12 mouse cellular contexts compared by ENCODE assay signal in genomic region chr6:51193356-51193755, GRCm38 (mm10).
A peak's percentile ranks its signal among the peaks of the same experiment; 100 is the strongest.
DNase-seq lines count a peak whose midpoint lies in the region; ATAC-seq and TF ChIP-seq lines count a peak whose summit lies in the region.
"Had no signal": no experiment of that assay in that cellular context is flagged by ENCODE, and none has a peak within 500 bp of the region (broad histone marks: within the 10 kb centered on the region; RNA-seq: fewer than 3 reads in every experiment).

No protein-coding gene starts in this region.

- 11% methylated on average over 12 of the region's 12 CpGs for WGBS in intestine, embryonic 14.5 days
- 18% methylated on average over 12 of the region's 12 CpGs for WGBS in intestine, postnatal 0 days
- WGBS in limb, embryonic 12.5 days: 20% methylated on average over 12 of the region's 12 CpGs

- H3K4me1 ChIP-seq in intestine, embryonic 14.5 days (replicated peaks; ENCODE audit: control insufficient read depth, insufficient read depth, low read length): no peaks in the 10 kb centered on the region
- 0 out of 2 replicates have a peak, but pooled peaks cover 2% of the 10 kb centered on the region for H3K4me1 ChIP-seq in intestine, postnatal 0 days (replicated peaks; ENCODE audit: control insufficient read depth, insufficient read depth, low read length)
- peaks cover 57% of the 10 kb centered on the region for H3K4me1 ChIP-seq in limb, embryonic 12.5 days (replicated peaks)

- H3K27ac ChIP-seq in intestine, embryonic 14.5 days (ENCODE audit: low read depth): no peak overlapping the region
- H3K27ac ChIP-seq in intestine, postnatal 0 days (ENCODE audit: low read depth, low read length): no peak overlapping the region
- no peak overlapping the region for H3K27ac ChIP-seq in limb, embryonic 12.5 days

- peaks cover 52% of the 10 kb centered on the region for H3K27me3 ChIP-seq in intestine, embryonic 14.5 days (replicated peaks; ENCODE audit: control insufficient read depth, insufficient read depth, low read length)
- H3K27me3 ChIP-seq in intestine, postnatal 0 days (replicated peaks; ENCODE audit: control insufficient read depth, insufficient read depth, low read length): peaks cover 65% of the 10 kb centered on the region
- H3K27me3 ChIP-seq in limb, embryonic 12.5 days: peaks cover 28% of the 10 kb centered on the region; the same call in 1 of the 2 replicates

- 0 out of 2 replicates have a peak, but pooled peaks have one; percentile 64 for ATAC-seq in intestine, embryonic 14.5 days (replicated peaks; ENCODE audit: low FRiP score, low TSS enrichment, low read depth)
- no peak for ATAC-seq in intestine, postnatal 0 days
- no peak for ATAC-seq in limb, embryonic 12.5 days (ENCODE audit: insufficient number of reproducible peaks, insufficient read depth, low FRiP score, low TSS enrichment, low read depth)

- no peak overlapping the region for H3K4me3 ChIP-seq in intestine, embryonic 14.5 days (ENCODE audit: low read depth, low read length)
- no peak overlapping the region for H3K4me3 ChIP-seq in intestine, postnatal 0 days (ENCODE audit: low read depth, low read length)
- no peak overlapping the region for H3K4me3 ChIP-seq in limb, embryonic 12.5 days (replicated peaks)

- no peak for DNase-seq in intestine, embryonic 14.5 days (ENCODE audit: low spot score)
- DNase-seq in ES-CJ7 (ENCODE audit: low read depth, low spot score): peak; percentile 90
- DNase-seq in ZHBTc4 (ENCODE audit: low read depth, low spot score): peak; percentile 93
- no peak for DNase-seq in Muller cell, postnatal 12 days (ENCODE audit: inconsistent ontology term)
- no peak for DNase-seq in ovary, postnatal 10 days (ENCODE audit: low spot score)
- DNase-seq: adrenal gland, postnatal 25 days; cerebellum, adult 2 months; gastrocnemius, postnatal 36 days; kidney, postnatal 10 days; lung, postnatal 14 days had no signal

- H3K4me2 ChIP-seq in intestine, embryonic 14.5 days (ENCODE audit: low read length): 0 out of 2 replicates have a peak overlapping the region, but pooled peaks have one; percentile 9
- no peak overlapping the region for H3K4me2 ChIP-seq in intestine, postnatal 0 days (replicated peaks; ENCODE audit: low read depth)
- H3K4me2 ChIP-seq in limb, embryonic 12.5 days: peak overlapping the region; percentile 42

- no peaks in the 10 kb centered on the region for H3K9me3 ChIP-seq in intestine, embryonic 14.5 days (ENCODE audit: control insufficient read depth, low read length)
- no peaks in the 10 kb centered on the region for H3K9me3 ChIP-seq in intestine, postnatal 0 days (ENCODE audit: control insufficient read depth)
- H3K9me3 ChIP-seq in limb, embryonic 12.5 days: no peaks in the 10 kb centered on the region

- H3K9ac ChIP-seq in intestine, embryonic 14.5 days (ENCODE audit: low read length): no peak overlapping the region
- H3K9ac ChIP-seq in intestine, postnatal 0 days (ENCODE audit: low read depth, low read length): no peak overlapping the region
- H3K9ac ChIP-seq in limb, embryonic 12.5 days (replicated peaks): no peak overlapping the region; the same call in 1 of the 2 replicates

- TF ChIP-seq CTCF in intestine, postnatal 0 days (IDR thresholded peaks at IDR 0.05; ENCODE audit: low read depth): no peak

- H3K36me3 ChIP-seq in intestine, embryonic 14.5 days (ENCODE audit: control insufficient read depth, insufficient read depth, low read length): no peaks in the 10 kb centered on the region
- no peaks in the 10 kb centered on the region for H3K36me3 ChIP-seq in intestine, postnatal 0 days (ENCODE audit: control insufficient read depth, insufficient read depth)
- no peaks in the 10 kb centered on the region for H3K36me3 ChIP-seq in limb, embryonic 12.5 days

Comparison
In these comparisons a context has a peak if more than half of its experiments do, and no peak if none do; other contexts are left out.
1. DNase-seq: peak in ES-CJ7 (single experiment) and ZHBTc4 (single experiment); none in intestine, embryonic 14.5 days (single experiment), Muller cell, postnatal 12 days (single experiment) and ovary, postnatal 10 days (single experiment).